Mouse (Mus musculus): Measurements from ENCODE around the gene Hbb-bh1. TPM values are rescaled to one million over a fixed set of nuclear protein-coding genes. Genes with fewer than 3 reads are reported as not detected.

The Hbb-bh1 gene
- polyA plus RNA-seq (2015; fragmentation: Nextera tagmentation; extraction: Ambion mirVana): 1.3 and 1.9 TPM in 2 replicates

GRCm38 (mm10) chr7:103843034-103843433, at the start of gene Hbb-bh1:
TSS of gene Hbb-bh1 (minus strand) at chr7:103843164.

GRCm38 (mm10) chr7:103886152-103886551, 43.2 kb upstream of the Hbb-bh1 start, which contains the start of gene Olfr66:
TSS of gene Olfr66 (minus strand) at chr7:103886252.

GRCm38 (mm10) chr7:103853090-103853489, 10.1 kb upstream of the Hbb-bh1 start, which contains the start of gene Hbb-y:
TSS of gene Hbb-y (minus strand) at chr7:103853216.

GRCm38 (mm10) chr7:103840268-103840667, 2.7 kb downstream of the Hbb-bh1 start, which contains the start of gene Hbb-bh2:
TSS of gene Hbb-bh2 (minus strand) at chr7:103840520.

GRCm38 (mm10) chr7:103827808-103828207, 15.2 kb downstream of the Hbb-bh1 start, which contains the start of gene Hbb-bs:
TSS of gene Hbb-bs (minus strand) at chr7:103828096.

GRCm38 (mm10) chr7:103813766-103814165, 29.2 kb downstream of the Hbb-bh1 start, which contains the start of gene Hbb-bt:
TSS of gene Hbb-bt (minus strand) at chr7:103813996.

GRCm38 (mm10) chr7:103791721-103792120, 51.2 kb downstream of the Hbb-bh1 start, which contains the start of gene Olfr67:
TSS of gene Olfr67 (minus strand) at chr7:103791821.

Other genes with a start within 250 kb of the Hbb-bh1 start
- gene Olfr619, start 242.6 kb downstream of the Hbb-bh1 start, polyA plus RNA-seq (2015; fragmentation: Nextera tagmentation; extraction: Ambion mirVana): not detected in 2 replicates
- gene Olfr620, start 230.6 kb downstream of the Hbb-bh1 start, polyA plus RNA-seq (2015; fragmentation: Nextera tagmentation; extraction: Ambion mirVana): not detected in 2 replicates
- not detected in 2 replicates for gene Olfr622, start 200.5 kb downstream of the Hbb-bh1 start, polyA plus RNA-seq (2015; fragmentation: Nextera tagmentation; extraction: Ambion mirVana)
- gene Olfr623, start 179.5 kb downstream of the Hbb-bh1 start, polyA plus RNA-seq (2015; fragmentation: Nextera tagmentation; extraction: Ambion mirVana): not detected in 2 replicates
- 0.02 and 0.08 TPM in 2 replicates for gene Olfr624, start 172.0 kb downstream of the Hbb-bh1 start, polyA plus RNA-seq (2015; fragmentation: Nextera tagmentation; extraction: Ambion mirVana)
- not detected in 2 replicates for gene Olfr625-ps1, start 160.4 kb downstream of the Hbb-bh1 start, polyA plus RNA-seq (2015; fragmentation: Nextera tagmentation; extraction: Ambion mirVana)
- gene Olfr243, start 128.5 kb downstream of the Hbb-bh1 start, polyA plus RNA-seq (2015; fragmentation: Nextera tagmentation; extraction: Ambion mirVana): not detected in 2 replicates
- not detected in 2 replicates for gene Olfr628, start 112.8 kb downstream of the Hbb-bh1 start, polyA plus RNA-seq (2015; fragmentation: Nextera tagmentation; extraction: Ambion mirVana)
- 0.14 and 0.19 TPM in 2 replicates for gene Olfr629, start 98.2 kb downstream of the Hbb-bh1 start, polyA plus RNA-seq (2015; fragmentation: Nextera tagmentation; extraction: Ambion mirVana)
- gene Olfr630, start 85.8 kb downstream of the Hbb-bh1 start, polyA plus RNA-seq (2015; fragmentation: Nextera tagmentation; extraction: Ambion mirVana): not detected in 2 replicates
- 0.05 TPM in 1 of 2 replicates, not detected in the other for gene Olfr69, start 71.6 kb downstream of the Hbb-bh1 start, polyA plus RNA-seq (2015; fragmentation: Nextera tagmentation; extraction: Ambion mirVana)
- gene Olfr68, start 63.5 kb downstream of the Hbb-bh1 start, polyA plus RNA-seq (2015; fragmentation: Nextera tagmentation; extraction: Ambion mirVana): 0.02 TPM in 1 of 2 replicates, not detected in the other
- gene Olfr67, start 51.3 kb downstream of the Hbb-bh1 start, polyA plus RNA-seq (2015; fragmentation: Nextera tagmentation; extraction: Ambion mirVana): not detected in 2 replicates
- gene Hbb-bt, start 29.2 kb downstream of the Hbb-bh1 start, polyA plus RNA-seq (2015; fragmentation: Nextera tagmentation; extraction: Ambion mirVana): 27,857 and 31,285 TPM in 2 replicates
- 96,477 and 101,005 TPM in 2 replicates for gene Hbb-bs, start 15.1 kb downstream of the Hbb-bh1 start, polyA plus RNA-seq (2015; fragmentation: Nextera tagmentation; extraction: Ambion mirVana)
- not detected in 2 replicates for gene Hbb-bh2, start 2.6 kb downstream of the Hbb-bh1 start, polyA plus RNA-seq (2015; fragmentation: Nextera tagmentation; extraction: Ambion mirVana)
- 2.9 and 3.0 TPM in 2 replicates for gene Hbb-y, start 10.1 kb upstream of the Hbb-bh1 start, polyA plus RNA-seq (2015; fragmentation: Nextera tagmentation; extraction: Ambion mirVana)
- not detected in 2 replicates for gene Olfr66, start 43.1 kb upstream of the Hbb-bh1 start, polyA plus RNA-seq (2015; fragmentation: Nextera tagmentation; extraction: Ambion mirVana)
- 0.02 TPM in 1 of 2 replicates, not detected in the other for gene Olfr64, start 51.3 kb upstream of the Hbb-bh1 start, polyA plus RNA-seq (2015; fragmentation: Nextera tagmentation; extraction: Ambion mirVana)
- not detected in 2 replicates for gene Olfr65, start 60.3 kb upstream of the Hbb-bh1 start, polyA plus RNA-seq (2015; fragmentation: Nextera tagmentation; extraction: Ambion mirVana)
- not detected in 2 replicates for gene Olfr631, start 85.7 kb upstream of the Hbb-bh1 start, polyA plus RNA-seq (2015; fragmentation: Nextera tagmentation; extraction: Ambion mirVana)
- 0.07 TPM in 1 of 2 replicates, not detected in the other for gene Olfr632, start 91.2 kb upstream of the Hbb-bh1 start, polyA plus RNA-seq (2015; fragmentation: Nextera tagmentation; extraction: Ambion mirVana)
- not detected in 2 replicates for gene Olfr633, start 101.3 kb upstream of the Hbb-bh1 start, polyA plus RNA-seq (2015; fragmentation: Nextera tagmentation; extraction: Ambion mirVana)
- not detected in 2 replicates for gene Olfr635, start 128.0 kb upstream of the Hbb-bh1 start, polyA plus RNA-seq (2015; fragmentation: Nextera tagmentation; extraction: Ambion mirVana)
- not detected in 2 replicates for gene Olfr638, start 155.6 kb upstream of the Hbb-bh1 start, polyA plus RNA-seq (2015; fragmentation: Nextera tagmentation; extraction: Ambion mirVana)
- not detected in 2 replicates for gene Olfr639, start 174.1 kb upstream of the Hbb-bh1 start, polyA plus RNA-seq (2015; fragmentation: Nextera tagmentation; extraction: Ambion mirVana)
- gene Olfr640, start 182.4 kb upstream of the Hbb-bh1 start, polyA plus RNA-seq (2015; fragmentation: Nextera tagmentation; extraction: Ambion mirVana): not detected in 2 replicates
- not detected in 2 replicates for gene Olfr641, start 192.3 kb upstream of the Hbb-bh1 start, polyA plus RNA-seq (2015; fragmentation: Nextera tagmentation; extraction: Ambion mirVana)
- gene Olfr642, start 209.5 kb upstream of the Hbb-bh1 start, polyA plus RNA-seq (2015; fragmentation: Nextera tagmentation; extraction: Ambion mirVana): not detected in 2 replicates
- gene 4930516K23Rik, start 218.3 kb upstream of the Hbb-bh1 start, polyA plus RNA-seq (2015; fragmentation: Nextera tagmentation; extraction: Ambion mirVana): not detected in 2 replicates
- gene Olfr644, start 228.7 kb upstream of the Hbb-bh1 start, polyA plus RNA-seq (2015; fragmentation: Nextera tagmentation; extraction: Ambion mirVana): not detected in 2 replicates
- gene Olfr645, start 242.3 kb upstream of the Hbb-bh1 start, polyA plus RNA-seq (2015; fragmentation: Nextera tagmentation; extraction: Ambion mirVana): not detected in 2 replicates

Data from spleen, postnatal 0 days (tissue).